Mouse (Mus musculus) fibroblast of lung, adult 2 months (primary cell): ENCODE measurements around the gene Trpv6.

Experiments used
- DNase-seq: peaks from one replicate; pipeline ENCODE4 v3.0.0-alpha.2; 2011; ENCODE audit warnings: low read depth

The Trpv6 gene

GRCm38 (mm10) chr6:41621241-41621990 is 14.8 kb downstream of the Trpv6 start:
- DNase-seq: no peak

GRCm38 (mm10) chr6:41620173-41620798 is 15.9 kb downstream of the Trpv6 start:
- DNase-seq: no peak

GRCm38 (mm10) chr6:41607637-41608036 is 28.6 kb downstream of the Trpv6 start:
- DNase-seq: no peak

- no peak for DNase-seq
These were observed 30.0 kb downstream of the Trpv6 start for GRCm38 (mm10) chr6:41606214-41606613.

- no peak for DNase-seq
These were observed 30.5 kb downstream of the Trpv6 start for GRCm38 (mm10) chr6:41605794-41606104.

GRCm38 (mm10) chr6:41605061-41605793 is 31.0 kb downstream of the Trpv6 start, which contains the start of gene Ephb6:
Ephb6 (plus strand) TSS chr6:41605482.
- no peak for DNase-seq

- no peak for DNase-seq
These were observed 31.7 kb downstream of the Trpv6 start for GRCm38 (mm10) chr6:41604401-41605050.

GRCm38 (mm10) chr6:41582189-41582588 is 54.0 kb downstream of the Trpv6 start:
- DNase-seq: no peak

- DNase-seq: no peak
These were observed 54.9 kb downstream of the Trpv6 start for GRCm38 (mm10) chr6:41581295-41581694.

- DNase-seq: no peak
These were observed 58.9 kb downstream of the Trpv6 start for GRCm38 (mm10) chr6:41577297-41577696.

- no peak for DNase-seq
These were observed 59.6 kb downstream of the Trpv6 start for GRCm38 (mm10) chr6:41576526-41577097.
